Mouse (Mus musculus) kidney, postnatal 25 days (tissue): ENCODE data around the gene Abhd14b.

Experiments
- DNase-seq, 2 experiments: peaks; one replicate each; pipeline ENCODE4 v3.0.0; 2021; ENCODE audit warnings: mixed read lengths in 2 of 2

Abhd14b gene

DNA sequence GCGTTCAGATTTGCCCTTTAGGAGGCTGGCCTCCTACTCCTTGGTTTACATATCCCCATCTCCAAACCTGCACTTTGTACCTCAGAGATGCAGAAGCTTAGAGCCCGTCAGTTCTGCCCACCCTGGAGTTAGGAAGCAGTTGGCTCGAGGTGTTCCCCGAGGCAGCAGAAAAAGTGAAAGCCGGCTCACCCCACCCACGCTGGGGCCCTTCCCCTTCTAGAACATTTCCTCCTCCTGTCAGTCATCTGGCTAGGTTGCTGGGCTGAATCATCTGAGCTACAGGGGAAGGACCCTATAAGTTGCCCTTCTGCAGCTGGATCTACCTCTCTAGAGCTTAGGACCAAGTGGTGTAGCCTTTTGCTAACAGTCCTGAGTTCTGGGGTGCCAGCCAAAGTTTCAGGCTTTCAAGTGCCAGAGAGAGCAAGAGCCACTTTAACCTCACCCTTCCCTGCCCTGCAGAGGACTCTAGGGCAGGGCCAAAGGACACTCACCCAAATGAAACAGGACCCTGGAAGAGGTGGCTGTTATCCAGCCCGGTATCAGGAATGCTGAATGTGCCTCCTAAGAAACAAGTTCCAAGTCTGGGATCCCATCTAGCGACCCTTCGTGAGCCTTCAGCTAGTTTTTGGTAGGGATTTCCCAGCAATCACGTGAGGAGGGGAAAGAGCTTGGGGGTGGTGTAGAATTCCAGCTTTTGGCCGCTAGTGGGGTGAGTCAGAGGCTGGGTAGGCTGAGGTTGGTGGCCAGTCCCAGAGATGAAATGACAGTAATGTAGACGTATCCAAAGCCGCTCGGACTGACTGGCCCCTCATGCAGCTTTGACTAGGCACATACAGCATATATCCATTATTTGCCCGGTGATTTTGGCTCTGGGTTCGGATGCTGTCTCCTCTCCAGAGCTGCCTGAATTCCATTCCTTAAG, 29.0 kb downstream of the Abhd14b start:
- peak; percentile 66 to 77 for DNase-seq

DNA sequence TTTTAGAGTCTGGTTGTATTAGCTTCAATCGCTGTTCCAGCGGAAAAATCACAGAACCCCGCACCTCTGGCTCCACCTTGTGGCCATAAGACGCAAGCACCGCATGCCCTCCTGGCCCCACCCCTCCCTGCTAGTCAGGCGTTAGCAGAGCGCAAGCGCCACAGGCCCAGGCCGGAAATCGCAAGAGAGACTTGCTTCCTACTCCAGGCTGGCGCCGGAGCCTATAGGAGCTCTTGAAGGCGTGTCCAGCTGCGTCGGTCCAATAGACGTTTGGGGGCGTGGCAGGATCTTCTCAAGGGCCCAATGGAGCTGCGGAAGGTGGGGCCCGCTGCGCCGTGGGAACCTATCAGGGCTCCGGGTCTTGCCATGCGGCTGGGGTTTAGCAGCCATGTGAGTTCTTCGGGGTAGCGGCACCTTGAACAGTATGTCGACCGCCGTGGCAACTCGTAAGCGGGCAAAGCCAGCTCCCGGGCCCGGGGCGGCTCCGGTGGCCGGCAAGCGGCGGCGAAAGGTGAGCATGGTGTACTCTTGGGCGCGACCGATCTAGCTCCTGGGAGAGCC, 29.7 kb downstream of the Abhd14b start, which contains the start of gene Parp3:
Gene Parp3 (minus strand): TSS at position 26 of the 561 bp plus-strand sequence.
- peak; percentile 100 for DNase-seq

DNA sequence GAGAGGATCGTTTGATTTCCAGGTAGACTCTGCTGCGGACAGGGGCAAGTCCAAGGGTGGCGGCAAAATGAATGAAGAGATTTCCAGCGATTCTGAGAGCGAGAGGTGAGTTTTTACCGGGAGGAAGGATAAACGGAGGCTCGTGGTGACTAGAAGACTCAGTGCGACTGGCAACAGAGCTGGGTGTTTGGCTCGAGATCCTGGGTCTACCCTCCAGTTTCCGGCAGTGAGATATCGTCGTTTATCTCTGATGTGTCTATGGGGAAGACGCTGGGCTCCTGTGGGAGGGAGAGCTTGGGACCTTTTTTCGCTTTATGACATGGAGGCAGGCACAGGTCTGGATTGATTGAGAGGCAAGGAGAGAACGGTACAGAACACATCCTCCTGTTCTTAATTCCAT, 30.4 kb downstream of the Abhd14b start:
- no peak for DNase-seq

DNA sequence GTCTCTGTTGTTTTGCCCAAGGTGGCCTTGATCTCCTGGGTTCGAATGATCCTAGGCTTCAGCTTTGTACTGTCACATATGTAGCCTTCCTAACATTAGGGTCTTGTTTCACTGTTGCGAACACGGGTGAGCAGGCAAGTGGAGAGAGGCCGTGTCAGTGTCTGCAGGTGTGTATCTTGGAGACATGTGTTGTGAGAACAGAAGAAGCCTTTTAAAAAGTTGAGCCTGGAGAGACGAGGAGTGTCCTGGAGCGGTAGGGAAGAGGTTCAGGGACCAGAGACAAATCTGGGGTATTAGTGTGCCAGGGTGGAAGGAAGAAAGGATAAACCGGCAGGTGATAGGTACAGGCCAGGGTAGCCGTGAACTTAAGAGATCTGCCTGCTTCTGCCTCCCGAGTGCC, 30.8 kb downstream of the Abhd14b start:
- DNase-seq = peak in 1 of 2 experiments; percentile 22

DNA sequence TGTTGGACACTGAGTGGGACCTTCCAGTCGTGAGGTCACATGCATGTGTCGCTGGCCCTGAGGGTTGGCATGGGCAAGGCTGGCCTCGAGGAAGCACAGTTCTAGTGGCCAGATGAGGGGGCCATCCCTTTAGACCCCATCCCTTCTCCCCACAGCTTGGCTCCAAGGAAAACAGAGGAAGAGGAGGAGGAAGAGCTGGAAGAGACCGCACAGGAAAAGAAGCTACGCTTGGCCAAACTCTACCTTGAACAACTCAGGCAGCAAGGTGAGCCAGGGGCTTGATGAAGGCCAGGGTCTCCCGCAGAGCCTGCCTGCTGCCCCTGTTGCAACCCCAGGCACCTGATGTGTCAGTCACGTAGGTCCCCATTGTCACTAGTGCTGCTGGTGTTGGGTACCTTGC, 33.3 kb downstream of the Abhd14b start:
- DNase-seq = peak in 1 of 2 experiments; percentile 24

DNA sequence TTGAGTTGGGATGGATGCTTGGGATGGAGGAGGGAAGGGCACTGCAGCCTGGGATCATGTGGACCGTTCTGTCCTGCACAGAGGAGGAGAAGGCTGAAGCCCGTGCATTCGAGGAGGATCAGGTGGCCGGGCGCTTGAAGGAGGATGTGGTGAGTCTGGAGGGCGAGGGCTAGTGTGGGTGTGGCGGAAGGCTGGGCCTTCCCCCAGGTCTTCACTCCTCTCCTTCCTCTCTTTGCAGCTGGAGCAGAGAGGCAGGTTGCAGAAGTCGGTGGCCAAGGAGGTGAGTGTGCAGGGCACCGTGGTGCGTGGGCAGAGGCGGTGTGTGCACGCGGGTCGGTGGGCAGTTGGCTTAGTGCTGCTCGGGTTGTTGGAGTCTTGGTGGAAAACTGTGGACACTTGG, 33.8 kb downstream of the Abhd14b start:
- DNase-seq = peak in 1 of 2 experiments; percentile 33

DNA sequence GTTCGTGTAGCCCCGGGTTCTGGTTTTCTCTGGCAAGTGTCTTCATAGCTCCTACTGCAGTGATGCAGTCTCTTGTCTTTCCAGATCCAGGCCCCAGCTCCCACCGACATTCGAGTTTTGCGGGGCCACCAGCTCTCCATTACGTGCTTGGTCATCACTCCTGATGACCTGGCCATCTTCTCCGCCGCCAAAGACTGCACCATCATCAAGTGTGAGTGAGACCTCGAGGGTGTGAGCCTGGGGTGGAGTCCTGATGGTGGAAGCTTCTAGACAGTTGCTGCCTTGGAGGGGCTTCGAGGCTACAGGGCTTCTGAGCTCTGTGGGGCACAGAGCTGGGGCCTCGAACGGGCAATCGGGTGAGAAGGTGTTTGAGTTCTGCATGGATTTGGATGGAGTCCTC, 34.4 kb downstream of the Abhd14b start:
- peak in 1 of 2 experiments; percentile 26 for DNase-seq

DNA sequence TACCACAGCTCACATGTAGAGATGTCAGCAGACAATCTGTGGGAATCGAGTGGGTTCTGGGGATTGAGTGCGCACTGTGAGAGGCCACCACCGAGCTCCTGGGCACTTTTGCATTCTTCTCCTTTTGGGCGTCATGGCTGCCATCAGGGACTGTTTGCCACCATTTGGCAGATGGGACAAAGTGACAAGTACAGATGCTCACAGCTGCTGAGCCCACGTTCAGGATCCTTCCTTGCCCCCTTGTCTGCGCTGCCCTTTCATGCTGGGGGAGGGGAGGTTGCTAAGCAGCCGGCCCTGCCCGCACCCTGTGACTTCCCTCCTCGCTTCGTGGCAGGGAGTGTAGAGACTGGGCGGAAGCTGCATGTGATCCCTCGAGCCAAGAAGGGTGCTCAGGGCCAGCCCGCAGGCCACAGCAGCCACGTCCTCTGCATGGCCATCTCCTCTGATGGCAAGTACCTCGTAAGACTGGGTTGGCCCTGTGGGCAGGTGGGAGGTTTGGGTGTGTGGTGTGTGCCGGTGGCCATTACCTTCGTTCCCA, 35.4 kb downstream of the Abhd14b start:
- DNase-seq = peak in 1 of 2 experiments; percentile 29

DNA sequence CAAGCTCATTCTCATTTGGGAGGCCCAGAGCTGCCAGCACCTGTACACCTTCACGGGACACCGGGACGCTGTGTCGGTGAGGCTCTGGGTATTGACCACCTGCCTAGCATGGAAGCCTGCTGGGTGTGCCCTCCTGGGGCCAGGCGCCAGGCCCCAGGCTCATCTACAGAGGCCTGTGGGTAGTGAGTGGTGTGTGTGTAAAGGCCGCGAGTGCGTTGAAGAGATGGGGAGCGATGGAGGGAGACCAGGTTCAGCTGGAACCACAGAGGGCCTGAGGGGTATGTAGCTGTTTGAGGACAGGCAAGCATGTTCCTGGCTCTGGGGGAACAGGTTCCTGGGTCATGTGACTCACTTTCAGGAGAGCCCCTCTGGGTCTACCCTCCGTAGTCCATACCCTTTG, 35.9 kb downstream of the Abhd14b start:
- peak in 1 of 2 experiments; percentile 28 for DNase-seq

DNA sequence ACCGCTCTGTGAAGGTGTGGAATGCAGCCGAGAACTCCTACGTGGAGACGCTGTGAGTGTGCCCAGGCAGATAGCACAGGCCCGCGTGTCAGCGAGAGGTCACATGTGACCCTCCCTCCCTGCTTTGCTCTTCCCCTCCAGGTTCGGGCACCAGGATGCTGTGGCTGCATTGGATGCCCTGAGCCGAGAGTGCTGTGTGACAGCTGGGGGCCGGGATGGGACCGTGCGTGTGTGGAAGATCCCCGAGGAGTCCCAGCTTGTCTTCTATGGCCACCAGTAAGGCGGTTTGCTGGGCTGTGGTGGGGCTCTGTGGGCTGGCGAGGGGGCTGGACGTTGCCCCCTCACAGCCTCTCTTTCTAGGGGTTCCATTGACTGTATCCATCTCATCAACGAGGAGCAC, 36.3 kb downstream of the Abhd14b start:
- DNase-seq = peak in 1 of 2 experiments; percentile 33

DNA sequence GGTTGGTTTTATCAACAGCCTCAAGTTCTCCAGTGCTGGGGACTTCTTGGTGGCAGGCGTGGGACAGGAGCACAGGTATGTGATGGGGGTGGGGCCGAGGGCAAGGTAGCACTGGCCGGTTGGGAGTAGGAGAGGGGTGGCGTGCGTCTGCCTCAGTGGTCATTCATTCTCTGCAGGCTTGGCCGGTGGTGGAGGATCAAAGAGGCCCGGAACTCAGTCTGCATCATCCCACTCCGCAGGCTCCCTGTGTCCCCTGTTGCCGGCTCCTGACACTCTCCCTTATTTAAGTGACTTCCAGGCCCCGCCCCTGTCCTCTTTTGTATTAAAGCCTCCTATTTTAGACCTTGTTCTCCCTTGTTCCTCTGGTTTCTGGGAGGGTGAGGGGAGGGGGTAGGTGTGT, 37.8 kb downstream of the Abhd14b start:
- peak in 1 of 2 experiments; percentile 36 for DNase-seq

DNA sequence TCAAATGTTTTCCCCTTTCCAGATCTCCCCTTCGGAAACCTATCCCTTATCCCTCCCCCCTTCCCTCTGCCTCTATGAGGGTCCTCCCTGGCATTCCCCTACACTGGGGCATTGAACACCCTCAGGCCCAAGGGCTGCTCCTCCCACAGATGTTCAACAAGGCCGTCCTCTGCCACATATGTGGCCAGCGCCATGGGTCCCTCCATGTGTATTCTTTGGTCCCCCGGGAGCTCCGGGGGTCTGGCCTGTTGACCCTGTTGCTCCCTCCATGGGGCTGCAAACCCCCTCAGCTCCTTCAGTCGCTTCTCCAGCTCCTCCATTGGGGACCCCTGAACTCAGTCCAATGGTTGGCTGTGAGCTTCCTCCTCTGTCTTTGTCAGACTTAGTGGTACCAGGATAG, 40.3 kb downstream of the Abhd14b start:
- peak in 1 of 2 experiments; percentile 24 for DNase-seq

DNA sequence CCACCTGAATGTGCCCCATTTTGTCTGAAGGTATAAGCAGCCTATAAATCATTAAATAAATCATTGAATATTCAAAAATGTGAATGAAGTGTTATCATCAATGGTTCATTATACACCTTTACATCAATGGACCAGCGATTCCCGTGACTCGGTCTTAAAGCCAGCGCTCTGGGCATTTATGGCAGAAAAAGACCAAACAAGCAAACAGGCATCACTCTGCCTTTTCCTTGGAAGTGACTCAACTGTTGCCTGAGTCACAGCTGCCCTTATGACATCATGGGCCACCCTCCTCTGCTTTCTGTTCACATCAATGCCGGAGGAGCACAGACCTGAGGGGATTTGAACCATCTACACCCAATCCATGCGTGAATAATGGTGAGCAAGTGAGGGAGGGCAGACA, 52.4 kb downstream of the Abhd14b start, which contains the start of gene Iqcf1:
Gene Iqcf1 (plus strand): TSS at position 301 of the 400 bp plus-strand sequence.
- peak in 1 of 2 experiments; percentile 19 for DNase-seq

DNA sequence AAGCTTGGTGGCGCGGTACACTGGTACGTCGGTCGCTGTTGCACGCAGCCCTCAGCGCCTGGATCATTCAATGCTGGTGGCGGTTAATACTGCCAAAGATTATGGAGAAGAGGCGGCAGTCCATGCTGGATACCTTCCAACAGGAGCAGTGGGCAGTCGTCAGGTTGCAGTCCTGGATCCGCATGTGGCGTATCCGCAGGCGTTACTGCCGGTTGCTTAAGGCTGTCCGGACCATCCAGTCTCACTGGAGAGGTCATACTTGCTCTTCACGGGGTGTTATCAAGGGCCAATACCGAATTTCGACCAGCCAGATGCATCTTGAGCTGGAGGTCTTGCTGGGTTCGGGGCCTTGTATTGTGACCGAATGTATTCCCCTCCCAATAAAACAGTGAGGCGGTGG, 54.6 kb downstream of the Abhd14b start:
- peak in 1 of 2 experiments; percentile 21 for DNase-seq
